Mouse (Mus musculus): ENCODE results near the gene Fndc8. TPM values are rescaled to one million over a fixed set of nuclear protein-coding genes. Genes with fewer than 3 reads are reported as not detected.

The Fndc8 gene
- polyA plus RNA-seq, 1 experiment from 2014 or later: 0.27 TPM

GRCm38 (mm10) chr11:82899720-82900119 is 7.8 kb downstream of the Fndc8 start:
- H3K4me2 ChIP-seq (replicated peaks): no peak overlapping the region
- H3K4me1 ChIP-seq: no peaks in the 10 kb centered on the region
- no peaks in the 10 kb centered on the region for H3K27me3 ChIP-seq
- H3K9me3 ChIP-seq: no peaks in the 10 kb centered on the region
- ATAC-seq (ENCODE audit: low FRiP score, low read depth): no peak
- H3K36me3 ChIP-seq: peaks cover 72% of the 10 kb centered on the region
- WGBS: 93% methylated on average over 5 of the region's 5 CpGs
- no peak overlapping the region for H3K4me3 ChIP-seq
- no peak overlapping the region for H3K27ac ChIP-seq (replicated peaks)
- no peak overlapping the region for H3K9ac ChIP-seq (replicated peaks)

DNA sequence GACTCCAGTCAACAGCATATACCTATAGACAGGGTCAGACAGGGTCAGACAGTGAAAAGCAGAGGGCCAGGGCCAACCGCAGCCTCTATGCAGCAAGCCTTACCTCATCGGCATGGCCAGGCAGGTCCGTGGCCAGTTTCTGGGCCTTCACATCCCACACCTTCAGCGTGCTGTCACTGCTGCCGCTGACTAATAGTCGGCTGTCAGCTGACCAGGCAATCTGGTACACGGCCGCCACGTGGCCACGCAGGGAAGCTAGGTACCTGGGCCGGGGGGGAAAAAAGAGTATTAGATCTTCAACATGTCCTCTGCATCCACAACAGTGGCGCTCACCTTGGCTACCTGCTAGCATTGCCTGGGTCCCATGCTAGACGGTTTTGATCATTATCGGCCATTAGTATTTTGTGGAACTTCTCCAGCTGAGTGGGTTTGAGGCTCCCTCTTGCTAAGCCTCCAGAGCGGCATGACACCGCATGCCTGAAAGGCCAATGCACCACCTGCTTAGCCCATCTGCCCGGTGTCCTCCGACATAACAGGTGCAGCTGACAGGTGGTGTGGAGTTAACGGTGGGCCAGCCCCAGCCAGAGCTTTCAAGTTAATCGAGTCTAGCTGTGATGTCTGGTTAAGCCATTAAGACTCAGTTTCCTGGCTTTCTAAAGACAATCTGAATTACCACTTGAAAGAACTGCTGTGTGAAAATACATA is 9.8 kb downstream of the Fndc8 start:
- no peak overlapping the region for H3K4me3 ChIP-seq
- ATAC-seq (ENCODE audit: low FRiP score, low read depth): no peak
- H3K9me3 ChIP-seq: no peaks in the 10 kb centered on the region
- H3K36me3 ChIP-seq: peaks cover 88% of the 10 kb centered on the region
- no peak overlapping the region for H3K4me2 ChIP-seq (replicated peaks)
- H3K4me1 ChIP-seq: no peaks in the 10 kb centered on the region
- no peak overlapping the region for H3K9ac ChIP-seq (replicated peaks)
- WGBS: 96% methylated on average over 20 of the region's 20 CpGs
- H3K27ac ChIP-seq (replicated peaks): no peak overlapping the region
- H3K27me3 ChIP-seq: no peaks in the 10 kb centered on the region

GRCm38 (mm10) chr11:82904952-82905351 is 13.0 kb downstream of the Fndc8 start:
- ATAC-seq (ENCODE audit: low FRiP score, low read depth): no peak
- Histone ChIP-seq H3K4me3 (no peak overlapping the region), H3K9ac (replicated peaks) (no peak overlapping the region), H3K27me3 (0 out of 2 replicates have a peak, but pooled peaks cover 4% of the 10 kb centered on the region), H3K4me2 (replicated peaks) (no peak overlapping the region), H3K9me3 (no peaks in the 10 kb centered on the region), H3K27ac (replicated peaks) (no peak overlapping the region), H3K36me3 (peaks cover 63% of the 10 kb centered on the region), H3K4me1 (peaks cover 11% of the 10 kb centered on the region)
- 68% methylated on average over 6 of the region's 8 CpGs for WGBS

- 0 out of 2 replicates have a peak, but pooled peaks cover 9% of the 10 kb centered on the region for H3K27me3 ChIP-seq
- H3K9me3 ChIP-seq: no peaks in the 10 kb centered on the region
- H3K4me2 ChIP-seq (replicated peaks): no peak overlapping the region
- H3K4me1 ChIP-seq: peaks cover 11% of the 10 kb centered on the region
- no peak overlapping the region for H3K4me3 ChIP-seq
- no peak overlapping the region for H3K27ac ChIP-seq (replicated peaks)
- no peak overlapping the region for H3K9ac ChIP-seq (replicated peaks)
- 93% methylated on average over 5 of the region's 5 CpGs for WGBS
- peaks cover 55% of the 10 kb centered on the region for H3K36me3 ChIP-seq
- ATAC-seq (ENCODE audit: low FRiP score, low read depth): no peak
Observed at GRCm38 (mm10) chr11:82905816-82906215, 13.9 kb downstream of the Fndc8 start.

DNA sequence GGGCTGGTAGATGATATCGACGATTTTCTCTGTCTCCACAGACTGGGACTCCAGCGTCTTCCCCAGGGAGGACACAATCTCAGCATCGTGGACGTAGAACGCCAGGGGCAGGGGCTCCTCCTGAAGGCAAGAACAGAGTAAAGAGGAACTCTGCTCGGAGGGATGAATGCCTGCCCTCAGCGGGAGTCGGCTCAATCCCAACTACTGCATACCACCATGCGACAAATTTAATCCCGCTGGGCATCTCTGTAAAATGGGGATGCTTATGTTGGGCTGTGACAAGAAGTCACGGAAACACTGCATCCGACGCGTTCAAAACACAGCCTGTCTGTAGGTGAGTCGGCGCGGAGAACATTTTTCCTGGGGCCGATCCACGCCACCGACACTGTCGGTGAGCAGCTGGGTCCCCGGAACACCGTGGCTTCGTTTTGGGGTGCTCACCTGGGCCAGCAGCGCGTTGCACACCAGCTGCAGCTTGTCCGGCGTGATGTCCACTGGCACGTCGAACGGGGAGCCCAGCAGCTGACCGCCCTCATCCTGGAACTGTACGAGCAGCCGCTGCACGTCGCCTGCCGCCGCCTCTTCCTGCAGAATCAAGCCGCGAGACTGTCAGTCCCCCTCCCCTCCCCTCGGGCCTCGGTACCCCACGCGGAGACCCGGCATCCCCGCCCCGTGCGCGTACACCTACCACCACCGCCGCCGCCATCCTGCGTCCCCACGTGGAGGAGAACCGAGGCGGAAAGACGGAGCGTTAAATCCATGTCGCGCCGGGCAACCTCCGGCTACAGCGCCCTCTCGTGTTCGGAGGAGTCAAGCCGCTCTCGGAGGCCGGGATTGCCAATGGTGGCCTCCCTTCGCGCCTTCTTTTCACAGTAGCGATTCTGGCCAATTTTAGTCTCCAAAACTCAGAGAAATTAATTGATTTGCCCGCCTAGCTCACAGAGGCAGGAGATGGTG is 16.0 kb downstream of the Fndc8 start, which contains the start of gene Nle1:
Nle1 (minus strand) TSS at position 761 of the 957 bp plus-strand sequence.
- Histone ChIP-seq H3K27me3 (peaks cover 23% of the 10 kb centered on the region), H3K4me1 (peaks cover 11% of the 10 kb centered on the region), H3K9ac (replicated peaks) (peak within 1 kb of the TSS; percentile 69), H3K36me3 (peaks cover 34% of the 10 kb centered on the region), H3K4me3 (peak within 1 kb of the TSS; percentile 82), H3K9me3 (no peaks in the 10 kb centered on the region), H3K4me2 (replicated peaks) (peak within 1 kb of the TSS; percentile 77), H3K27ac (replicated peaks) (no peak within 1 kb of the TSS)
- 2% methylated on average over 62 of the region's 73 CpGs for WGBS
- peak; percentile 83 for ATAC-seq (ENCODE audit: low FRiP score, low read depth)

GRCm38 (mm10) chr11:82908608-82908989 is 16.7 kb downstream of the Fndc8 start:
- Histone ChIP-seq H3K9ac (replicated peaks) (no peak overlapping the region), H3K9me3 (no peaks in the 10 kb centered on the region), H3K27me3 (peaks cover 30% of the 10 kb centered on the region), H3K4me2 (replicated peaks) (peak overlapping the region; percentile 77), H3K36me3 (peaks cover 28% of the 10 kb centered on the region), H3K27ac (replicated peaks) (no peak overlapping the region), H3K4me1 (peaks cover 11% of the 10 kb centered on the region), H3K4me3 (peak overlapping the region; percentile 82)
- 0 out of 2 replicates have a peak, but pooled peaks have one; percentile 30 for ATAC-seq (ENCODE audit: low FRiP score, low read depth)
- 52% methylated on average over 6 of the region's 10 CpGs for WGBS

- 89% methylated on average over 4 of the region's 4 CpGs for WGBS
- H3K36me3 ChIP-seq: peaks cover 11% of the 10 kb centered on the region; the same call in 1 of the 2 replicates
- no peak within 1 kb of the TSS for H3K4me2 ChIP-seq (replicated peaks)
- H3K4me3 ChIP-seq: no peak within 1 kb of the TSS
- peaks cover 11% of the 10 kb centered on the region for H3K4me1 ChIP-seq
- H3K27me3 ChIP-seq: peaks cover 39% of the 10 kb centered on the region
- no peak for ATAC-seq (ENCODE audit: low FRiP score, low read depth)
- H3K9ac ChIP-seq (replicated peaks): no peak within 1 kb of the TSS
- no peaks in the 10 kb centered on the region for H3K9me3 ChIP-seq
- H3K27ac ChIP-seq (replicated peaks): no peak within 1 kb of the TSS
Observed at GRCm38 (mm10) chr11:82910250-82910649, 18.3 kb downstream of the Fndc8 start, which contains the start of gene Unc45b. Gene Unc45b, plus strand, starts transcription at chr11:82910550.

GRCm38 (mm10) chr11:82910679-82911389 is 18.9 kb downstream of the Fndc8 start:
- Histone ChIP-seq H3K9ac (replicated peaks) (no peak overlapping the region), H3K4me1 (peaks cover 11% of the 10 kb centered on the region), H3K27me3 (peaks cover 39% of the 10 kb centered on the region), H3K4me3 (no peak overlapping the region), H3K36me3 (peaks cover 5% of the 10 kb centered on the region; the same call in 1 of the 2 replicates), H3K9me3 (no peaks in the 10 kb centered on the region), H3K27ac (replicated peaks) (no peak overlapping the region), H3K4me2 (replicated peaks) (no peak overlapping the region)
- 78% methylated on average over 11 of the region's 11 CpGs for WGBS
- no peak for ATAC-seq (ENCODE audit: low FRiP score, low read depth)

- no peaks in the 10 kb centered on the region for H3K9me3 ChIP-seq
- peak overlapping the region; percentile 7; the same call in 1 of the 2 replicates for H3K4me3 ChIP-seq
- H3K9ac ChIP-seq (replicated peaks): no peak overlapping the region
- peak overlapping the region; percentile 42 for H3K4me2 ChIP-seq (replicated peaks)
- no peak overlapping the region for H3K27ac ChIP-seq (replicated peaks)
- no peak for ATAC-seq (ENCODE audit: low FRiP score, low read depth)
- peaks cover 41% of the 10 kb centered on the region for H3K27me3 ChIP-seq
- no peaks in the 10 kb centered on the region for H3K36me3 ChIP-seq
- H3K4me1 ChIP-seq: no peaks in the 10 kb centered on the region
- WGBS: 8% methylated on average over 16 of the region's 16 CpGs
Observed at GRCm38 (mm10) chr11:82914711-82915352, 22.9 kb downstream of the Fndc8 start.

DNA sequence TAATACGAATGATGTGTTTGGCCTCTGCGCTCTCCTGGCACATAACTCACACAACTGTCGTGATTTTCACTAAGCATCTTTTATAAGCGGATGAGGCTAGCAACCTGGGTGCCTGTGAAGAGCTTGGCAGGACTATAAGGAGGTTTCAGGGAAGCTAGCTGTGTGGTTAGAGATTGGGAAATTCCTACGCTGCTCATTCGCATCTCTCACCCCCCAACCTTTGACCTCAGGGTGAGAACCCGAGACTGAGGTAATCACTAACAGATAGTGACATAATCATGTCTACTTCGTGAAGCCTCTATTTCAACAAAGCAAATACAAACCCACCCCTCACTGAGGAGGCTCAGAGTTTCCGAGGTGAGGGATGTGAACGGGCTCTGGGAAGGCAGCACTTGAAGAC is 28.8 kb downstream of the Fndc8 start:
- no peaks in the 10 kb centered on the region for H3K36me3 ChIP-seq
- no peak overlapping the region for H3K9ac ChIP-seq (replicated peaks)
- H3K27me3 ChIP-seq: peaks cover 29% of the 10 kb centered on the region
- H3K4me3 ChIP-seq: no peak overlapping the region
- no peaks in the 10 kb centered on the region for H3K4me1 ChIP-seq
- H3K27ac ChIP-seq (replicated peaks): no peak overlapping the region
- ATAC-seq (ENCODE audit: low FRiP score, low read depth): no peak
- H3K9me3 ChIP-seq: no peaks in the 10 kb centered on the region
- WGBS: 57% methylated on average over 10 of the region's 10 CpGs
- H3K4me2 ChIP-seq (replicated peaks): no peak overlapping the region

DNA sequence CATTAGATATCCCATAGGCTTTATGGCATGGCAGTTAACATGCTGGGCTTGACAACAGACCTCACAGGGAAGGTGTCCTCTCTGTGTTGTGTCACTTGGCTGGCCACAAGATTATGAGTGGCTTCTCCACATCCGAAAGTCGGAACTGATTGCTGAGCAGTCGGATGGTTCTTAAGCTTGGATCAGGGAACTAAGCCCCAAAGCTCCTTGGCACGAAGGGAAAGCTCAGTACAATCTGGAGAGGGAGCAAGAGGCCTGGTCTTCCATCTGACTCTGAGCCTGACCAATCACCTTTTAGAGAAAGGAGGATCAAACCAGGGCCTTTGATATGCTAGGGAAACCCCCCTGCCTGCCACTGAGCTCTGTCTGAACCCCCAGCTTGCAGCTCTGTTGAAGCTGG is 29.8 kb downstream of the Fndc8 start:
- Histone ChIP-seq H3K4me2 (replicated peaks) (no peak overlapping the region), H3K36me3 (no peaks in the 10 kb centered on the region), H3K4me3 (no peak overlapping the region), H3K27me3 (peaks cover 34% of the 10 kb centered on the region), H3K9ac (replicated peaks) (no peak overlapping the region), H3K4me1 (no peaks in the 10 kb centered on the region), H3K27ac (replicated peaks) (no peak overlapping the region), H3K9me3 (no peaks in the 10 kb centered on the region)
- no peak for ATAC-seq (ENCODE audit: low FRiP score, low read depth)
- WGBS: 69% methylated on average over 4 of the region's 4 CpGs

Measured in midbrain, embryonic 12.5 days (tissue).